Mouse (Mus musculus): ENCODE results near the gene Cir1.

Gene Cir1

GRCm38 (mm10) chr2:73272351-73273248 is 39.9 kb downstream of the Cir1 start:
- no peak for DNase-seq (ENCODE audit: low spot score in 2 of 2)

- DNase-seq (ENCODE audit: low spot score in 2 of 2): peak; percentile 69 to 71
These were observed 40.9 kb downstream of the Cir1 start, which contains the start of gene Sp9 for GRCm38 (mm10) chr2:73271459-73272161. Gene Sp9, plus strand, starts transcription at chr2:73271925.

- no peak for DNase-seq (ENCODE audit: low spot score in 2 of 2)
These were observed 41.7 kb downstream of the Cir1 start for GRCm38 (mm10) chr2:73270593-73271458.

- no peak for DNase-seq (ENCODE audit: low spot score in 2 of 2)
These were observed 42.4 kb downstream of the Cir1 start for GRCm38 (mm10) chr2:73270071-73270592.

- no peak for DNase-seq (ENCODE audit: low spot score in 2 of 2)
These were observed 42.8 kb downstream of the Cir1 start for GRCm38 (mm10) chr2:73269666-73270065.

GRCm38 (mm10) chr2:73268836-73269395 is 43.6 kb downstream of the Cir1 start:
- no peak for DNase-seq (ENCODE audit: low spot score in 2 of 2)

GRCm38 (mm10) chr2:73268281-73268680 is 44.2 kb downstream of the Cir1 start:
- no peak for DNase-seq (ENCODE audit: low spot score in 2 of 2)

GRCm38 (mm10) chr2:73267818-73268217 is 44.7 kb downstream of the Cir1 start:
- DNase-seq (ENCODE audit: low spot score in 2 of 2): no peak

- DNase-seq (ENCODE audit: low spot score in 2 of 2): no peak
These were observed 45.3 kb downstream of the Cir1 start for GRCm38 (mm10) chr2:73267231-73267630.

GRCm38 (mm10) chr2:73266623-73267022 is 45.9 kb downstream of the Cir1 start:
- DNase-seq (ENCODE audit: low spot score in 2 of 2): no peak

- DNase-seq (ENCODE audit: low spot score in 2 of 2): no peak
These were observed 46.5 kb downstream of the Cir1 start for GRCm38 (mm10) chr2:73266011-73266410.

- no peak for DNase-seq (ENCODE audit: low spot score in 2 of 2)
These were observed 47.8 kb downstream of the Cir1 start for GRCm38 (mm10) chr2:73264611-73265195.

- DNase-seq (ENCODE audit: low spot score in 2 of 2): no peak
These were observed 48.5 kb downstream of the Cir1 start for GRCm38 (mm10) chr2:73263794-73264610.

- DNase-seq (ENCODE audit: low spot score in 2 of 2): no peak
These were observed 49.2 kb downstream of the Cir1 start for GRCm38 (mm10) chr2:73263172-73263765.

GRCm38 (mm10) chr2:73248701-73249100 is 63.8 kb downstream of the Cir1 start:
- DNase-seq (ENCODE audit: low spot score in 2 of 2): no peak

GRCm38 (mm10) chr2:73241299-73241698 is 71.2 kb downstream of the Cir1 start:
- no peak for DNase-seq (ENCODE audit: low spot score in 2 of 2)
